Mouse (Mus musculus): Measurements from ENCODE around the gene Gpat2.

Gpat2 gene

DNA sequence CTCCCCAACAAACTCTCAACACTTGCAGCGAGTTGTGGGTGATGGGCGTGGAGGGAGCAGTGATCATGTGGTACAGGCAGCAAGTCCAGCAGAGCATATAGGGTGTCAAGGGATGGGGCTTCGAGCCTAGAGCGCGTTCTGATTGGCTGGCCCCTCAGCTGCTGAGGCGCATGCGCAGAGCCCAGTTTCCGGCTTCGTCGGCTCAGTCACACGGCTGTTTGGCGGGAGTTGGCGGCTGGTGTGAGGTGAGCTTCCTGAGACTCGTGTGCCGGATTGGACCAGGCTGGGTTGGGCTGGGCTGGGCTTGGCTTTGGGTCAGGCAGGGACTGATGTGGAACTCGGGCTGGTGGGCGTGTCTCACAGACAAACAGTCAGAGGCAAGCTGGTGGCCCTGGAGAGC lies at the start of gene Gpat2:
Gene Gpat2, plus strand, starts transcription at position 223 of the 400 bp plus-strand sequence.
- DNase-seq = no peak

GRCm38 (mm10) chr2:127375759-127376341 lies 49.1 kb upstream of the Gpat2 start:
- no peak for DNase-seq

GRCm38 (mm10) chr2:127376423-127377051 lies 48.5 kb upstream of the Gpat2 start:
- DNase-seq = no peak

- DNase-seq = no peak
Observed at GRCm38 (mm10) chr2:127377942-127378610, 46.9 kb upstream of the Gpat2 start.

GRCm38 (mm10) chr2:127378611-127378990 lies 46.4 kb upstream of the Gpat2 start:
- DNase-seq = no peak

DNA sequence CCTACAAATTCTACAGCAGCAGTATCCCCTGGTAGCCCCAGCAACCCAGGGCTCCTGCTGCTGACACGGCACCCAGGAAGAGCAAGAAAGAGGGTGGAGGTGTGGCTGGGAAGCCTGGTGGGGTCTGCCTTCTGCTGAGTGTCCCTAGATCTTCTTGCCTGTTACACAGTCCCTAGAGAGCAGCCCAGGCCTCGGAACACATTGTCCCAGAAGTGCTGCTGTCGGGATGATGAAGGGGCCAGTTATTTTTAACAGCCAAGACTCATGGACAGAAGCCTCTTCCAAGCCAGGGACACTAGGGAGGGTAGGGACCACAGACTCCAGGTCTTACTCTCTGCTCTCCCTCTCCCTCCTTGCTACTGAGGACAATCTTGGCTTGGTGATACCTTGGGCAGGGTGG lies 45.7 kb upstream of the Gpat2 start:
- no peak for DNase-seq

- no peak for DNase-seq
Observed at GRCm38 (mm10) chr2:127383881-127384280, 41.1 kb upstream of the Gpat2 start.

- DNase-seq = no peak
Observed at GRCm38 (mm10) chr2:127387521-127387920, 37.5 kb upstream of the Gpat2 start.

GRCm38 (mm10) chr2:127390352-127390751 lies 34.6 kb upstream of the Gpat2 start:
- DNase-seq = no peak

DNA sequence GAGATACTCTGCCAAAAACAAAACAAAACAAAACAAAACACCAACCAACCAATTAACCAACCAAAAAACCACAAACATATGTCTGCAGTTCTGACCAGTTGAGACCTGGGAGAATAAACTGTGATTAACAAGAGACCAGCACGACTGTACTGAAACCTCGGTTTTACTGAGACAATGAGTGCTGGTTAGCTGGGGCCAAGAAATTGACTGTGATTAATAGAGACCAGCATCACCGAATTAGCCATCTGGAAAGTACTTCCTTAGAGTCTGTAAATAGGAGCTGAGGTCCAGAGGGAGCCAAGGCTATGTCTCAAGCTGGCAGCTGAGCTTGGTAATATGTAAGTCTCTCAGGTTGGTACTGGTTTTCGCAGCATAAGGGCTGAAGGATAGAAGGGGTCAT lies 34.2 kb upstream of the Gpat2 start:
- no peak for DNase-seq

DNA sequence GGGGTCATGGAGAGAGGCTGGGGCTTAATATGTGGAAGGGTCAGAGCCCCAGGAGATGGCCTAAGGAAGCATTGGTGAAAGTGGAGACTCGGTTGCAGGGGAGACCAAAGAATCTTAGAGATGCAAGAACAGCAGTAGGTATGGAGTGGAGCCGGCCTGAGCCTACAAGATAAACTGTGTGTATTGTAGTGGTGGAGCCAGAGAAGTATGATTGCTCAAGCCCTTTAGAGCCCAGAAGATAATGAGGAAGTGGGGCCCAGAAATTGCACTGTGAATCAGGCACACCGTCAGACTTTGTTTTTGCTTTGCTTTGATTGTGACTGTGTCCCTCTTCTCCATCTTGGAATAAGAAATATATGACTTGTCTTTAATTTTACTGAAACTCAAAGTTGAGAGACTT lies 33.7 kb upstream of the Gpat2 start:
- DNase-seq = no peak

DNA sequence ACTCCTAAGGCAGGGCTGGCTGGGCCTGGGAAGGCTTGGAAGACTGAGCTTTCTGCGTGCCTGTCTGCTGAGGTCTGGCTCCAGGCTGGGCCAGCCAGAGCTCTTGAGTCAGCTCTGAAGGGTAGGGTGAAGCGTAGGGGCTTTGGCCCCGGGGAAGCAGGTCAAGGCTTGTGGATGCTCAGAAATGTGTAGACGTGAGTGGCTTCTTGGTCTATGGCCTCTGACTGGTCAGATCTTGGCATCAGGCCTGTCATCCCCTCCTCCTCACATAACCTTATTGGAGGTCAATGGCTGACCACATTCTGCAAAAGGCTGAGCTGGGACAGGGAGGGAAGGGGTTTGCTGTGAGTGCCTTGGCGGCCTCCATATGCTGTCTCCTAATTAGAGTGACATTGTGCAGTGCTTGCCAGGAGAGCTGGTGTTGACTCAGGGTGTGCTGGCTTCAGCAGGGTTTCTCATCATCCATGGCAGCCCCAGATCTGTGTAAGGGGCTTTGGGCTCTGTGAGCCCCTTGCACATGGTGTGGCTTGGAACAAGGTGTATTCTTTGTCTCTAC lies 30.3 kb upstream of the Gpat2 start:
- no peak for DNase-seq

DNA sequence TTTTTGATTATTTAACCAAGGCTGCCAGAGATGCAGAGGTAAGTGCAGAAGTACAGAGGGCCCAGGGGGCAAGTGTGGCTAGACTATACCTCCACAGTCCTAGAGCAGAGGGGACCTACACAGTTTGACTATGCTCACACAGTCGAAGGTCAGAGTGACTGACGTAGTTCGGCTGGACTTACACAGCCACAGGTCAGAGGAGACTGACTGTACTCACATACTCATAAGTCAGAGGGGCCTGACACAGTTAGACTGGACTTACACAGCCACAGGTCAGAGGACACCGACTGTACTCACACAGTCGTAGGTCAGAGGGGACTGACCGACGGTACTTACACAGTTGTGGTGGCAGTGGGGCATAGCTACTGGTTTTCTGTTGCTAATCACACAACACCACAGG lies 26.3 kb upstream of the Gpat2 start:
- no peak for DNase-seq

DNA sequence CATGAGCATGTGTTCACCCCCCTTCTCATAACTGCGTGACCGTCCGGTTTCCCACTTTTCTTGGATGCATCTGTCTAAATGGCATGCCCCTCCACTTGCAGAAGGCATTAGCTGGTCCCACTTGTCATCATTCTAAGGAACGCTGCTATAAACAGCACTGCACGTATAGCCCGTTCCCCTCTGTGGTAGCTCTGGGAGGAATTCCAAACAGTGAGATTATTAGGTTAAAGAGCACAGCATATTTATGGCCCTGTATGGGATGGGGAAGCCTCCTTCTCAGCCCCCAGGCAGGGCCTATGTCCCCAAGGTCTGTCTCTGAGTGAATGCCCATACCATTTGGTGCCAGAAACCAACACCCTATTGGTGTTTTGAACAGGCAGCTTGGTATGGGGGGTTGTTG lies 13.9 kb upstream of the Gpat2 start:
- DNase-seq = no peak

- DNase-seq = no peak
Observed at GRCm38 (mm10) chr2:127415806-127416205, 9.2 kb upstream of the Gpat2 start.

- no peak for DNase-seq
Observed at GRCm38 (mm10) chr2:127416706-127417105, 8.3 kb upstream of the Gpat2 start.

DNA sequence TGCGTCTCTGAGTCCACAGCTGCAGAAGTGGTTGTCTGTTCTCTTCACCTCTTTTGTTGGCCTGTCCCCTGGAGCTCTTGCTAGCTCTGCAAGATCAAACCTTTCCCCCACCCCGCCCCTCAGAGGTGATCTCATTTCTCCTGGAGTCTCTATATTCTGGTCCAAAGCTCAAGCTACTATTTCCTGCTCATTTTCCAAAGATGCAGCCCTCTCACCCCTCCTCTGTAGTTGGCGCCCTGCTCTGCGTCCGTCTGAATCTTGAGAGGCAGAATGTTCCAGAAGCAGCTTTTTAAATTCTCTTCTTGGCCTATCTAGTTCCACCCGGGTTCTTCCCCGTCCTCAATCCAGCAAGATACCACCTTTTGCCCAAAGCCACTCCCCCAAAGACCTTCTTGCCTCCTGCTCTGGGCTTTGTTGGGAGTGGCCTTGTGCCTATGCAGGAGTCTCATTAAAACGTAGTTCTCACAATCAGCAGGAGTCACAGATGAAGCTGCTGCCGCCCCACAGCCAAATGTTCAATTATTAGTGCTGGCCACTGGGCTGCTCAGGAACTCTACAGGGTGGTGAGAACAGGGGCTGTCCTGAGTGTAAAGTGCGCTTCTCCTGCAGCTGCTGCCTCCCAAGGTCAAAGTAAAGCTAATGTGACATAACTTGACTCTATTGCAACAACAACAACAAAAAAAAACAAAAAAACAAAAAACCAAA lies 6.6 kb upstream of the Gpat2 start:
- DNase-seq = no peak

DNA sequence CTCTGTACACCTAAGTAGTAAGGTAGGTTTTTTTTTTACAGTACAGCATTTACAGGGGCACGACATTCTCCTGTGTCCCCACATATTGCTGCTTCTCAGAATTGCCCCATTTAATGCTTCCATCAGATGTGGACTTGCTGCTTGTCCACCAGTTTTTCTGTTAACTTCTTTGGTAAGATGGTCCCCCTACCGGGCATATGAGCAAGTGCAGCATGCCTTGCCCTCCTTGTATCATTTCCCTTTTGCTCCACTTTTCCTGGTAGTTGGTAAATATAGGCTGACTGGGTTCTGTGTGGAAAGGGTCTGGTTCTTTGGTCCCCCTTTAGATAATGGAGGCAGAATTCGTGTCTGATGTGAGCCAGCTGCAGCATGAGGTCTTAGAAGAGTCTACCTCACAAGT lies 5.2 kb downstream of the Gpat2 start:
- DNase-seq = no peak

DNA sequence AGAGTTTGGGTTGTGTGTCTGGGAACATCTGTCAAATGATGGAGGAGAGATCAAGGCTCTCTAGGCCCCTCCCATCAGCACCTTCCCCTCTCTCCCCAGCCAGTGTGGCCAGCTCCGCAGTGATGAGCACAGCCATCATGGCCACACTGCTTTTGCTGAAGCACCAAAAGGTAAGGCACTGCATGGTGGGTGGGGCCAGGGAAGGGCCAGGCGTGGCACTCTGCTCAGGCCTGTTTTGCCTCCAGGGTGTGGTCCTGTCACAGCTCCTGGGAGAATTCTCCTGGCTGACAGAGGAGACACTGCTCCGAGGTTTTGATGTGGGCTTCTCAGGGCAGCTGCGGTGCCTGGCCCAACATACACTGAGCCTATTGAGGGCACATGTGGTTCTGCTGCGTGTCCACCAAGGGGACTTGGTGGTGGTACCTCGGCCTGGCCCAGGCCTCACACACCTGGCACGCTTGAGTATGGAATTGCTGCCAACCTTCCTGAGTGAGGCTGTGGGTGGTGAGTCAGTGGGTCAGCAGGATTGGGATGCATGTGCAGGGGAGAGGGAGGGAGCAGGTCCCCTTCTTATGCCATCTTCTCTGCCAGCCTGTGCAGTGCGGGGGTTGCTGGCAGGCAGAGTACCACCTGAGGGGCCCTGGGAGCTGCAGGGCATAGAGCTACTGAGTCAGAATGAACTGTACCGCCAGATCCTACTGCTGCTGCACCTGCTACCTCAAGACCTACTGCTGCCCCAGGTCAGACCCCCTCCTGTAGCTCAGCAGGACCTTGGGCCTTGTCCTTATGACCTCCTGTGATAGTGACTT lies 8.7 kb downstream of the Gpat2 start:
- no peak for DNase-seq

DNA sequence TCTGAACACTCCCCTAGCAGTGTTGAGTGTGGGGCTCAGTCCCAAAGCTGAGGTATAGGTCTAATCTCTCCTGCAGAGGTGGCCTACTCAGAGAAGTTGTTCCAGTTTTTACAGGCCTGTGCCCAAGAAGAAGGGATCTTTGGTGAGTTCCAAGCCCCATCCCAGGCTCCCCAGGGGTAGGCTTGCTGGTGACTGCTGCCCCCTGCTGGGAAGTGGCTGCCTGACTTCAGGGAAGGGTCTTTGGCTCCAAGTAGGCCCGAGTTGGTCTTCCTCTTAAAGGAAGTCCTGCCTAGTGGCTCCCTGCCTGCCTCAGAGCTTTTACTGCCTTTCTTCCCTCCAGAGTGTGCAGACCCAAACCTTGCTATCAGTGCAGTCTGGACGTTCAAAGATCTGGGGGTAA lies 10.1 kb downstream of the Gpat2 start:
- no peak for DNase-seq

DNA sequence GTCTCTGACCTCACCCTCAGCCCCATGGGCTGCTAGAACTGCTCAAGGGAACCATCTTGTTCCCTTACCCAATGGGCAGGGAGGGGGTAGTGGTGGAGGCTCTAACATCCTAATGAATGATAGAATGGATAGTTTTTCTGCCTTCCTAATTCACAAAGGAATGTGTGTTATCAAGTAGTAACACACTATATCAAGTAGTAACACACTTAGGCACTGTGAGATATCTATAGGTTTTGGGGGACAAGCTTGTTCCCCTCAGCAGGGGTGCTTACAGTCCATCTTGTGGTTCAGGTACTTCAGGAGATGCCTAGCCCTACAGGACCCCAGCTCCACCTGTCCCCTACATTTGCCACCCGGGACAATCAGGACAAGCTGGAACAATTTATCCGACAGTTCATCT lies 10.6 kb downstream of the Gpat2 start:
- DNase-seq = no peak

DNA sequence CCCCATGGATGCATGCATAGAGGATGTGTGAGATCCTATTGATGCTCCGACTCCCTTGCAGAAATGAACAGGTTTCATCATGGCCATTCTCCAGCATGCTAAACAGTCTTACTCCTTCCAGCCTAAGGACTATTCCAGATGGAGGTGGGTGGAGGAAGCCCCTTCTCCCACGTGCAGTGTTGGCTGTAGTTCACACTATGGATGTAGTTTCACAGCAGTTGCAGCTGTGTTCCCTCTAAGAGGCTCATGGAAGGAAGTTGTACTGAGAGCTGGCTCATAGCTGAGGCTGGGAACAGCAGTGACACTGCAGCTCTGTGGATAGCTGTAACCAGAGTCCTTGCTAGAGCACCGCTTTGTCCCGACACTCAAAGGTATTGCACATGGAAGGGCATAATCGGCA lies 12.7 kb downstream of the Gpat2 start:
- no peak for DNase-seq
